Mouse (Mus musculus): ENCODE measurements around the gene Abcb6.

Gene Abcb6

GRCm38 (mm10) chr1:75145589-75145988 is 34.6 kb downstream of the Abcb6 start:
- no peak for DNase-seq (ENCODE audit: low spot score in 2 of 2)

GRCm38 (mm10) chr1:75142301-75143261 is 37.6 kb downstream of the Abcb6 start, which contains the start of the genes Cnppd1 and Retreg2:
Gene Cnppd1, minus strand, starts transcription at chr1:75142711.
Gene Retreg2, plus strand, starts transcription at chr1:75142778.
- peak; percentile 96 to 97 for DNase-seq (ENCODE audit: low spot score in 2 of 2)

- peak; percentile 79 for DNase-seq (ENCODE audit: low spot score in 2 of 2)
Observed at GRCm38 (mm10) chr1:75141486-75142190, 38.6 kb downstream of the Abcb6 start.

- DNase-seq (ENCODE audit: low spot score in 2 of 2) = peak in 1 of 2 experiments; percentile 24
Observed at GRCm38 (mm10) chr1:75140601-75141190, 39.5 kb downstream of the Abcb6 start.

- no peak for DNase-seq (ENCODE audit: low spot score in 2 of 2)
Observed at GRCm38 (mm10) chr1:75138448-75138847, 41.7 kb downstream of the Abcb6 start.

GRCm38 (mm10) chr1:75136730-75137129 is 43.5 kb downstream of the Abcb6 start:
- no peak for DNase-seq (ENCODE audit: low spot score in 2 of 2)

- no peak for DNase-seq (ENCODE audit: low spot score in 2 of 2)
Observed at GRCm38 (mm10) chr1:75136293-75136692, 43.9 kb downstream of the Abcb6 start.

- DNase-seq (ENCODE audit: low spot score in 2 of 2) = no peak
Observed at GRCm38 (mm10) chr1:75133421-75134207, 46.6 kb downstream of the Abcb6 start, which contains the start of gene Slc23a3. Gene Slc23a3, minus strand, starts transcription at chr1:75133890.

GRCm38 (mm10) chr1:75128641-75129040 is 51.6 kb downstream of the Abcb6 start:
- no peak for DNase-seq (ENCODE audit: low spot score in 2 of 2)

- DNase-seq (ENCODE audit: low spot score in 2 of 2) = no peak
Observed at GRCm38 (mm10) chr1:75125418-75125817, 54.8 kb downstream of the Abcb6 start.

- DNase-seq (ENCODE audit: low spot score in 2 of 2) = peak; percentile 91 to 95
Observed at GRCm38 (mm10) chr1:75124346-75125321, 55.6 kb downstream of the Abcb6 start, which contains the start of gene Nhej1. Gene Nhej1, minus strand, starts transcription at chr1:75125200.

- no peak for DNase-seq (ENCODE audit: low spot score in 2 of 2)
Observed at GRCm38 (mm10) chr1:75122211-75122610, 58.0 kb downstream of the Abcb6 start.

Measured in heart, adult 9 months (tissue).